Mouse (Mus musculus) urinary bladder, postnatal 36 days (tissue): ENCODE measurements around the gene Cnnm2.
A peak's percentile ranks its signal among the peaks of the same experiment; 100 is the strongest.

Experiments used
- DNase-seq, 2 experiments: peaks; one replicate each; pipeline ENCODE4 v3.0.0; 2022; ENCODE audit warnings: low spot score in 2 of 2, mixed read lengths in 1 of 2

The Cnnm2 gene

DNA sequence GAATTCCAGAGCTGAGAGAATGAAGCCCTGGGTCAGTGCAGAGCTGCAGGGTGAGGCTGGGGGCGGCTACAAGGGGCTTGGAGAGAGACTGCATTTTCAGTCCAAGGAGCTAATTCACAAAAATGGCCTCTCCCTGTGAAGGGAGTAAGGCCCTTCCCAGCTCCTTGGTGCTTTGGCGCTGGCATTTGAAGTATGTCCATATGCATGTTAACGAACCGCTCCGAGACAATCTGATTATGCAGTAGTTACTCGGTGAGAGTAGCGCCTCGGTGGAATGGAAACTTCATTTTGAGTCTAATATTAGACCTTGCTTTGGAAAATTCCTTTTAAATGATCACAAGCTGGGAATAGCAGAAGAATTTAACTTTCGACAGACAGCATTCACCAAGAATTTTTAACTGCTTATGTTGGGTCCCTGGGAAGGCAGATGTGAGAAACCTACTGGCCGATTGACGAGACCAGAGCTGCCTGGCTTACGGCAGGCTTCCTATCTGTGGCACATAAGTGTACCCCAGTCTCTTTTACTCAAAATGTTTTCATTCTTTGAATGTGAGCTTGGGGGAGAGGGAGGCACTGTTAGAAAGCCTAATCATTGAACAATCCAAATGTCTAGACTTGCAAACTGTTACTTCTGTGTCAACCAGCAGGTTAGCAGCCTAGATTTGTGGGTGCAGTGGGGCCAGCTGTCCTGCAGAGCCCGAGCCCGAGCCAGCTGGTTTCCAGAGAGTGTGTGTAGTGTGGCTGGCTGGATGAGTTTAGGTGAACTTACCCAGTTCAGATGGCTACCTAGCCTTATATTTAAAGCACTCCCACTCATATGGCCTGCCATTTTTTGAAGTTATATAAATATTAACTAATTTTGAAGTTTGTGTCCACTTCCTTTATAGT is 87.2 kb downstream of the Cnnm2 start:
- no peak for DNase-seq

DNA sequence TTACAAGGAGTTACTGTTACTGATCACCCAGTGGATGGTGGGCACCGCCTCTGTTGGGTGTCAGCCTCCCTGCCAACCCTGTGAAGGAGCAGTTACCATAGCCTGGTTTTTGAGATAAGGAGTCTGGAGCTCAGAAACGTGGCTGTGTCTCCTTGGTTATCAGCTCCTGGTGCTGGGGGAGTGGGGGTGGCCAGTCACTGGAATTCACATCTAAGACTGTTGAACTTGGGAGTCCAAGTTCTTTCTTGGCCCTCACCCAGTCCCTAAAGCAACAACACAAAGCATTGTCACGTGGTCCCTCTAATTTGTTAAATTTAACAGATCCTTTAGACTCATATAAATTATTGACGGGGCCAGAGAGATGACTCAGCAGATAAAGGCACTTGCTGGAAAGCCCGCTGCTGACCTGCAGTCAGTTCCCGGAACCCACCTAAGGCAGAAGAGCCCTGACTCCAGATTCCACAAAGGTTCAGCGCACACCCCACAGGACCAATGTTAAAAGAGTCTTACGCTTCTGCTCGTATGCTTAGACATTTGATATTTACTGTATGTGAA is 88.1 kb downstream of the Cnnm2 start:
- no peak for DNase-seq

DNA sequence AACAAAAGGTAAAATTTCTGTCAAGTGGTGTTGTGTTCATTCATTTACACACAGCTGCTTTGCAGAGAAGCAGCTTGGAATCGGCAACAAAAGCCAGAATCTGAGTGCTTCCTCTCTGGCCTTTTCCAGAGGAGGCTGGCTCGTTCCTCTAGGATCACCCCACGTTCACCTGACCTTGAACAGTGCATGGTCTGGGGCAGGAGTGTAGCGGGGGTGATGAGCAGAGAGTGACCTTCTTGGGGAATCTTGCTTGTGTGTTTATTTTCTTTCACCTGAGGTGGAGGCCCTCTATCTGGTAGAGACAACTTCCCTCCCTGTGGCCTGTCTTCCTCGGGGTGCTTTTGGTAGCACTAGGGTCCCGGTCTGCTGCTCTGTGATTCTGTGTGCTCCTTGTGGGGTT is 94.8 kb downstream of the Cnnm2 start:
- no peak for DNase-seq

DNA sequence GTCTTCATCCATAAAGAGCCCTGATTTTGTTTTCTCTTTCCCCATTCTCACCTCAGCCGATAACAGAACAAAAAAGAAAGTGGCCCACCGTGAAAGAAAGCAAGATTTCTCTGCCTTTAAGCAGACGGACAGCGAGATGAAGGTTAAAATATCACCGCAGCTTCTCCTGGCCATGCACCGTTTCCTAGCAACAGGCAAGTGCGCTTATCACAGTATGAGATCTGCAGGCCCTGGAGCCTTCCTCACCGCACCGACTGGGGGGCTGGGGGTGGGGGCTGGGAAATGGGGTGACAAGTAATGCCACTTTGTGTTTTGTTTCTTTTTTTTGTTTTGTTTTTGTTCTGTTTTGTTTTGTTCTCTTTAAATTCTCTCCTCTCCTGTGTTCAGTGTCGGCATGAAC is 95.4 kb downstream of the Cnnm2 start:
- no peak for DNase-seq

DNA sequence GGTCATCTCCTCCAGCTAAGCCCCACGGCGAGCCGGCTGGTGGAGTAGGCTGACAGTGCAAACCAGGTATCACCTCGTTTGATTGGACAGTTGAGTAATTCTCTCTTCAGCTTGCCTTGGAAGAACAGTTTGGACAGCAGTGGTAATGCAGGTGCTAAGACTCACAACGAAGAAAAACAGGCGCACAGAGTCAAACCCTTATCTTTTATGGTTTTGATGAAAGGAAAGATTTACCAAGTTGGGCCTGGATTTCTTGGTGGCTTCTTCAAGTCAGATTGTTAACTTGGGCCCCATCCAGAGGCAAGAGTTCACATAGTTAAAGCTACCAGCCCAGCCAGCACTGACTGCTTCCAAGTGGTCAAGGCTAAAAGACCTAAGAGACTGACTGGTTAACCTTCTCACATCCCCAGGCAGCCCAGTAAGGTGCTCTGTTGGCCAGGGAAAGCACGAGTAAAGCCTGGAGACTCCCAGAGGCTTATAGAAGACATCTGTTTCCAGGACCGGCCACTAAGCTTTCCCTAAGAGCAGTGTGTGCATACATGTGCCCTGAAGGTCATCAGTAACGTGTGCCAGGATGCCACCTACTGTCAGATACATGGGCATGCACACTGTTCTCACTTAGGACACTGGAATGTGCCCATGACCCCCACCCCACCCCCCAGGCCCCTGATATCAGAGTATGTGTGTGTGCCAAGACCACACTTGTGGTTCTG is 96.0 kb downstream of the Cnnm2 start:
- DNase-seq = no peak

DNA sequence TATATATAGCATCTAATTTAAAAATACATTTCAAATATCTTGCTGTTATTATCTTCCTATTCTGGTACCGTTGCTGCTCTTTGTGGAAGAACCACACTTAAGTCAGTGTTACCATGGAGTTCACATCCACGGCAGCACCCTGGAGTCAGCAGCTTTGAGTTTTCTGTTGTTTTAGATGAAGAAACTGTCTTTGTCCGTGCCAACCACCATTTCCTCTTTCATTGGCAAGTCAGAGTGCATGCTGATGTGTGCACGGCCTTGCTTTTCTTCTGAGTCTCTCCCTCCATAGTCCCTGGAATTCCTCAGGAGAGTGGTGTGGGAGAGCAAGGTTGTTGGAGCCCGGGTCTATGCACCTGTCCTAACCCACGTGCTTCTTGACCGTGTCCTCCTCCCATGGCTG is 96.8 kb downstream of the Cnnm2 start:
- DNase-seq = no peak

DNA sequence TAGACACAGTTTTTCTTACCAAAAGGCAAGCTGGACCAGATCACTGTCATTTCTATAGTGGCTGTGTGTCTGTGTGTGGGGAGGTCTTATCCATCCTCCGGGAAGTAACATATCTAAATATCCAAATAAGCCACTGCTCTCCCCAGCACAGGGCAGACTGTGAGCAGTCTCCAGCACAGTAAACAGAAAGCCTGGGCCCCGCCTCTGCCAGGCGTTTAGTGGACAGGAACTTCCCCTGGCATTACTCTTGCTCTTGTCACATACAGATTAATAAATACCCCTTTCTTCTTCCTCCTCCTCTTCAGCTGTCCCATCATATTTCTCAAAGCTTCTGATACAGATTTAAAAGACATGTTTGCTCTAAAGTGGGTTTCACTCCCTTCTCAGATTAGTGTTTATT is 101.2 kb downstream of the Cnnm2 start:
- DNase-seq = no peak

DNA sequence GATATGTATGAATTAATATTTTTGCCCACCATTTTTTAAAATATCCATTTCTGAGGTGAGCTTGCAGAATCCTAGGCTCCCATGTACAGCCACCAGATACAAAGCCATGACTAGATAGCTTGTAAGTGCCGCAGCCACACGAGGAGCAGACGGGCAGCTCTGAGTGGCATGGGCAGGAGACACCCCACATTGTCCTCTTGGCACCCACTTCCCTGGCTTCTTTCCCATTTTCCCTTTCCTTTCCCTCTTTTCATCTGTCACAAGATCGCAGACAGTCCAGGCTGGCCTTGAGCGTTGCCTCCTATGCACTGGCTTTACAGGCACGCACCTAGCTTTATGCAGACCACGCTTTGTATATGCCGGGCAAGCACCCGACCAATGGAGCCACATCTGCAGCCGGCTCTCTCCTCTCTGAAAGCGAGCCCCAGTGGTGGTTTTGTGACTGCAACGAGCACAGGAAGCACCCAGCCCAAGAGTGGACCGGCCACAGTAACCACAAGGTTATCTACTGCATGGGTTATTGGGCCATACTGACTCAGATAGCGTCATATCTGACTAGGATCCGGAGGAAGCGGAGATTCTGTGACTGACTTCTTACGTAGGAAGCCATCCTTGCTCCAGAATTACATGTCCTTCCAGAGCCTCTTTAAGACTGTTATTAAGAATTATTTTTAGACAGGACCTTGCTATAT is 102.0 kb downstream of the Cnnm2 start:
- DNase-seq = no peak

DNA sequence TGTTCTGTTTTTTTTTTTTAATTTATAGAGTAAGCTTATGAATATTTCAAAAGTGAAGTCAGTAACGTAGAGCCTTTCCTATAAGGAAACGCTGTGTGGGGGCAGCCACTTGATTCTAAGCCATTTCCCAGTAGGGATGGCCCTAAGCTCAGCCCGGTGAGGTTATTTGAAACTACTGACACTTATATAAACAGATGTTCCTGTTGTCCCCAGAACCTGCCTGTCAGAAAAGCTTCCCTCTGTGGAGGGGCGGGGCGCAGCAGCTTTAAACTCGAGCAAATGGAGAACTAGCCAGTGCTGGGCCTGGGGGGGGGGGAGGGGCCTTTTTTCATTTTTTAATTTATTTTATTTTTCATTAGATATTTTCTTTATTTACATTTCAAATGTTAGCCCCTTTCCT is 102.7 kb downstream of the Cnnm2 start:
- DNase-seq = no peak

DNA sequence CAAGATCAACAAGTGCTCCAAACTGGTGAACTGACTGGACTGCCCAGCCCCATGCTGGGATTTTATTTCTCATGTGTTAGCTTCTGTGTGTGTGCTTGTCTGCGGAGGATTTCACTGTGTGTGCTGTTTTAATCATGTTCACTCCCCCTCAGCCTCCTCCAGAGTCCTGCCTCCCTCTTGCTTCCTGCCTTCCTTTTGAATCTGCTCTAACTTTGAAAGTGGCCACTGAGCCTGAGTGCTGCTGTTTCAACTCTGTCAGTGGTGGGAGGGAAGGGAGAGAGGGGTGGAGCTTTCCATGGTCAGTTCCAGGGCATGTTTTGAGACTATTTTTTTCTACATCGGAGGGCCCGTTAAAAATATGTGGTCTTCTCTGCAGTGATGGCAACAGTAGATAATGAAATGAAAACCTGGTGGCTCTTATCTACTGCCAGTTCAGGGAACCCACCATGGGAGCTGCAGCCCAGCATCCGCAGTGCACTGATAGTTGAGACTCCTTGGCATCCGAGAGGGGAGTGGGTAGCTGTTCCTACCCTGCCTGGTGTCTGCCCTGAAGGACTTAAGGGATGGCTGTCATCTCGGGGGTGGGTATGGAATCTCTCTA is 103.4 kb downstream of the Cnnm2 start:
- no peak for DNase-seq

DNA sequence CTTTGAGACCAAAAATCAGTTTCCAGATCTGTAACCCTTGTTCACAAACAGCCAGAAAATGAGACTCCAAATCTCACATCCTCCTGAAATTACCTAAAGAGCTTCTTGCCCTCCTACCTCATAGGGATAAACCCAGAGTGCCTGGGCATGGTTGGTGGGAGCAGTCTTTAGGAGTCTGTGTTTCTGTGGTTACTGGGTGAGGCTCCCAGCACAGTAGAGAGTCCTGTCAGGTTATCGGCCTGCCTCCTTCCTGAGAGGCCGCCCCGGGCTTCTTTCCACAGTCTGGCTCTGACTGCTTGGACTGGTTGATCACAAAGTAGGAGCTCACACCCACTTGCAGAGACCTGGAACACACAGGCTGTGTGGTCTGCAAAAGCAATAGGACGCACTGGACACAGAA is 104.0 kb downstream of the Cnnm2 start:
- DNase-seq = no peak

DNA sequence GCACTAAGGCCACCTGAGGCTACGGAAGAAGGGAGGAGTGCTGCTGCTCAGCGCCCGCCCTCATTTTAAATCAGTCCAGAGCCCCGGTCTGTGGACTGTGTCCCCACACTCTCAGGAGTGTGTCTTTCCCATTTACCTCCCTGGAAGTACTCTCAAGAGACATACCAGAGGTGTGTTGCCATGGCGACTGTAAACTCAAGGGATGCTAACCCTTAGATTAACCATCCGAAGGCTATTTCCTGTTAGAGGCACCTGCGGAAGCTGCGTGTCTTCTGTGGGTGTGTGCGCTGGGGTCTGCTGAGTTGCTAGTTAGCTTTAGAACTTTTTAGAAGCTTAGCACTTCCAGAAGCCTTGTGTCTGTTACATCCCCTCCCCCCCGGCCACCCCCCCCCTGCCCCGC is 107.7 kb downstream of the Cnnm2 start:
- DNase-seq = no peak

DNA sequence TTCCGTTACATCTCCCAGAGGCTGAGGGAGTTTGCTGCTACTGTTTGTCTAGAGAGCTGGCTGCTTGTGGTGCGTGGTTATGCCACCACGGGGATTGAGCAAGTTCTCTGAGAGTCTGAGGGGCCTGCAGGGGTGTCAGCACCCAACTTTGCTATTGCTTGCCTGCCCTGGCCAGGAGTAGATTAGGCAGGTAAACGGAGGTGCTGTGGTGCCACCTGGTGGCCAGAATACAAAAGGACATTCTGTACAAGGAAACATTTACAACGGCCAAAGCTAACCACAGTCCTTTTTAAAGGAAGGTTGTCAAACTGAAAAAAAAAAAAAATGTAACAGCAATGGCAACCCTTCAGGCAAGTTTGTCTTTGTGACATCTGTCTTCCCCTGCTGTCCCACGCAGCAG is 108.1 kb downstream of the Cnnm2 start:
- peak; percentile 73 to 84 for DNase-seq

DNA sequence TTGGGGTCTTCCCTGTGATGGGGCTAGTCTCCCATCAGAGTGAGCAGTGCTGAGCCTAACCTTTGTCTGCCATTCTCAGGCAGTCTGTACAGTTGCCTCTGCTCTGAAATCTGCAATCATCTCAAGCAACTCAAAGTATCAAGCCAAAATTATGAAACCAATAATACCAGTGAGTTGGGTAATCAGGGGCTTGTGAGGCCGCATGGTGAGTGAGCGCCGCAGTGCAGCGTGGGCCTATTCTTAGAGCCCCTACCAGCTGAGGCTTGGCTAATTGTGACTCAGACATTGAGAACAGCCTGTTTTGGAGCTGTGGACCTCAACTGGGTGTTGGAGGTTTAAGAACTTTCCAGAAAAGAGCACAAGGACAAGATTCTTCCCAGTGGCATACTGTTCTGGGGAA is 109.7 kb downstream of the Cnnm2 start:
- DNase-seq = no peak

DNA sequence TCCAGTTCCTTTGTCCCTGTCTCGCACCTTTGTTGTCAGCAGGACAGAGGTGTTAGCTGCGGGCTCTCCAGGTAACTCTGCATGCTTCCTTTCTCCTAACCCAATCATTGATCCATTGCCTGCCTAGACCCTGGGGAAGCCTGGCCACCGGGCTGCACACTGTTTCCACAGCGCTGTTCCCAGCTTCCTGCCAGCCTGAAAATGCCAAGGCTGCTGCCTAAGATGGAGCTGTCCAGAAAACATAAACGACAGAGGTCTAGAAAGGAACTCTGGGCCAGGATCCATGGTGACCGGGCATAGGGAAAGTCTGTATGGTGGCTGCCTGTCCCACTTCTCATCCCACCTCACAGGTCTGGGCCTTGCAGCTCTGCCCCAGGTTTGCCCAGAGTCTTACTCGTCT is 110.3 kb downstream of the Cnnm2 start:
- no peak for DNase-seq

DNA sequence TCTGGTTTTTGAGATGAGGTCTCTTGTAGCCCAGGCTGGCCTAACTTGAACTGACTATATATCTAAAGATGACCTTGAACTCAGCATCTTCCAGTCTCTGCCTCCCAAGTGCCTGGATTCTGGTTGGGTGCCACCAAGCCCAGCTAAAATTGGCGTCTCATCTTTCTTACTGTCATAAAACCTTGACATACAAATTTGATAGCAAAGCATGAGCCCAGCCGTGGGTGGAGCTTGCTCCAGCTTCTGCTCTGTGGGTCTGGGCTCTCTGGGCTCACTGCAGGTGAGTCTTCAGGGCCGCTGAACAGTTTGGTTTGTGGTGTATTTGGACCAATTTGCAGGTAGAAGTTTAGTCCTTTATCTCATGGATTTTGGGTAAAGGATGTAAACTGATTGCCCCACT is 112.5 kb downstream of the Cnnm2 start:
- DNase-seq = no peak

DNA sequence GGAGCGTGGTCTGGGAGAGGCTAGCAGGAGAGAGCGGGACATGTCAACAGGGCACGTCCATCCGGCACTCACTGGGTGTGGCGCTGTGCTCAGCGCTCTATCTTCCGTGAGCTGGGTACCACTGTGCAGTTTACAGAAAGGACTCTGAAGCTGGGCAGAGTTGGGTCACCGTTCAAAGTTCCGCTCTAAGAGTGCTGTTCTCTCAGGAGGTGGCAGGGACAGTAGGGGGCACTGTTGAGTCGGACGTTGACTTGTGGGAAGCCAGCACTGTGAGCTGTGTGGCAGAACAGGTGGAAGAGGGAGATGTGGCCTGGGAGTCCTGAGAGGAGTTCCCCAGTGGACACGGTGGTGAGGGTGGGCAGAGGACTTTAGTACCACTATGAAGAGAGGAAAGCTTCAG is 114.4 kb downstream of the Cnnm2 start:
- peak; percentile 79 to 85 for DNase-seq

DNA sequence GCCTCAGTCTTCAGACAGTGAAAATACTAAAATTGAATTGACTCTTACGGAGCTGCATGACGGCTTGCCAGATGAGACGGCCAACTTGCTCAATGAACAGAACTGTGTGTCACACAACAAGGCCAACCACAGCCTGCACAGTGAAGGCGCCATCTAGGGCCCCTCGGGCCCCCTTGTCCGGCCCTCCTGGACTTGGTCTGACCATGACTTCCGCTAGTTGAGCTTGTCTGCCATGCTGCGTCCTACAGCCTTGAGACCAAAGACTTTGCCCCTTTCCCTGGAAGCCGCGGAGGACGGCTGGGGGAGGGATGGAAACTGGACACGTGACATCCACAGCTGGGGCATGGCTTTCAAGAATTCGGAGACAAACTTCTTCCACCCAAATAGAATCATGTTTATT is 116.5 kb downstream of the Cnnm2 start:
- DNase-seq = no peak

DNA sequence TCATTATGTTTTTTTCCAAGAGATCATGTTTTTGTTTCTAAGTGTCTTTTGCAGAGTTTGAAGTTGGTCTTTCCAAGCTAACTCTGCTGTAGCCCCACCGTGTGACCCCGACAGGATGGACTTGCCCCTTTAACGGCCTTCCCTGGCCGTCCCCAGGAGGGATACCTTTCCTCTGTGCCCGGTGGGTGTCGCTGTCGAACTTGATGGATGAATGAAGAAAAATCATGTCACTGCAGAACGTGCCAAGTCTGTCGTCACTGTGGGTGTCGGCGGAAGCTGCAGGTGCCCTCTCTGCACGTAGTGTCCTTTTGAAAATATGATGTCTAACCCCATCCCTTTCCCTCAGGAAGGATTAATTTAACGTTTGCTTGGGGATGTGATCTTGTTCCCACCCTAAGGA is 117.0 kb downstream of the Cnnm2 start:
- peak in 1 of 2 experiments; percentile 49 for DNase-seq

DNA sequence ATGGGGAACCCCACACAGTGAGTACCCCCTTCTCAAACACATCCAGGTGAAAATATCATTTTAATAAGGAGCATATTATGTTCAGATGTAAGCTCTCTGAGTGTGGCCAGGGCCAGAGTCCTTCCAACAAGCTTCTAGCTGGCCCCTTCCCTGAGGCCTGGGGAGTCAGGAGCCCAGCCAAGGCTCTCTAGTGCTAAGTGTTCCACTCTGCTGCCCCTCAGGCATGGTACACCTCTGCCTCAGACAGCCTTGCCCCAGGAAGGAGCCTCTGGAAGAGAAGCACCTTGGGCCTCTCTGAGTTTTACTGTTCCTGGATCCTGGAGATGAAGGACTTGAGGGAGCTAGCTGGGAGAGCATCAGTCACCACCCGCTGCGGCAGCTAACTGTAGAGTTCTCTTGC is 118.5 kb downstream of the Cnnm2 start:
- DNase-seq = no peak

DNA sequence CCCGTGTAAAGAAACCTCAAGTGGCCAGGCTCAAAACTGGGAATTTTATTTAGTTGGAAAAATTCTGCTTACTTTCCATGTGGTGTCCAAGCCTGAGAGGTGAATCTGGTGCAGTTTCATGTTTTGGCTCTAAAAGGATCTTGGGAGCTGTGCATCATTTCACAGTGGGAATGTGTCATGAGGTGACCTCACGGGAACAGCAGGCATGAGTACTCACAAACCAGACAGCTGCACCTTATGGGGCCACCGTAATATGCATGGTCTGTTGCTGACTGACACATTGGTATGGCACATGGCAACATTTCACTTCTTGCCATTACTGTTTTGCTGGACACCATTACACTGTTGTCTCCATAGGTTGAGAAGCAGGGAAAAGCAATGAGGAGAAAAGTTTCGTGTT is 124.0 kb downstream of the Cnnm2 start:
- DNase-seq = no peak

DNA sequence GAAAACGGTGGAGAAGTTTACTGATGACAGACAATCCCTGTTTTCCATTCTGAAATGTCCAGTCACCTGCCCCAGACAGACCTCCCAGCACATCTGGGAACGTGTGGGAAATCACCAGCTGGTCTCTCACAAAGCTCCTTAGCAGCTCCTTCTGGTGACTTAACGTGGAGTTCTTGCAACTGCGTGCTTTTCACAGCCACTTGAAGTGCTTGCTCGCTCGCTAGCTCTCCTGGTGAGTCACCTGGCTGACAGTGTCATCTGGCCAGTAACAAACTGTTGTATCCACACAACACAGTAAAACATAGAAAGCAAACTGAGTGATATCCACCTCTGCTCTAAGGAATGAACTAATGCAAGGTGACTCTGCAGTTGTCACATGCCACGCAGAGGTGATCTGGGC is 125.4 kb downstream of the Cnnm2 start:
- no peak for DNase-seq
